Mouse (Mus musculus): ENCODE results near the gene Olfr714.
"Not testable (repeated sequence)": the region's sequence is repeated elsewhere in the genome, so short reads cannot be mapped to it uniquely, and the experiment has no call there.

Gene Olfr714

GRCm38 (mm10) chr7:107070681-107071080 lies at the start of gene Olfr714:
Gene Olfr714, plus strand, starts transcription at chr7:107070981.
- DNase-seq (ENCODE audit: low spot score in 2 of 2) = no peak

- DNase-seq (ENCODE audit: low spot score in 2 of 2) = no peak
These were observed 39.9 kb upstream of the Olfr714 start, which contains the start of gene Olfr713 for GRCm38 (mm10) chr7:107030874-107031273. Gene Olfr713, plus strand, starts transcription at chr7:107031174.

- no peak for DNase-seq (ENCODE audit: low spot score in 2 of 2)
These were observed 30.7 kb upstream of the Olfr714 start for GRCm38 (mm10) chr7:107039934-107040563.

GRCm38 (mm10) chr7:107043136-107043535 lies 27.6 kb upstream of the Olfr714 start:
- no peak for DNase-seq (ENCODE audit: low spot score in 2 of 2)

GRCm38 (mm10) chr7:107044407-107044806 lies 26.4 kb upstream of the Olfr714 start:
- DNase-seq (ENCODE audit: low spot score in 2 of 2) = no peak

GRCm38 (mm10) chr7:107045833-107046232 lies 24.9 kb upstream of the Olfr714 start:
- peak; percentile 34 to 63 for DNase-seq (ENCODE audit: low spot score in 2 of 2)

- DNase-seq (ENCODE audit: low spot score in 2 of 2) = no peak
These were observed 23.2 kb upstream of the Olfr714 start for GRCm38 (mm10) chr7:107047578-107047977.

GRCm38 (mm10) chr7:107092920-107093319 lies 22.1 kb downstream of the Olfr714 start, which contains the start of gene Olfr17:
Gene Olfr17, plus strand, starts transcription at chr7:107093220.
- no peak for DNase-seq (ENCODE audit: low spot score in 2 of 2)

GRCm38 (mm10) chr7:107110269-107110668 lies 39.5 kb downstream of the Olfr714 start, which contains the start of gene Olfr715b:
Gene Olfr715b, minus strand, starts transcription at chr7:107110369.
- DNase-seq (ENCODE audit: low spot score in 2 of 2) = not testable (repeated sequence)
